Mouse (Mus musculus): ENCODE measurements around the gene Olfr485. TPM values are rescaled to one million over a fixed set of nuclear protein-coding genes. Genes with fewer than 3 reads are reported as not detected.
"Not testable (repeated sequence)": the region's sequence is repeated elsewhere in the genome, so short reads cannot be mapped to it uniquely, and the experiment has no call there.

Gene Olfr485
- not detected in 2 replicates for polyA plus RNA-seq (2016; fragmentation: Nextera tagmentation; extraction: Ambion mirVana)

DNA sequence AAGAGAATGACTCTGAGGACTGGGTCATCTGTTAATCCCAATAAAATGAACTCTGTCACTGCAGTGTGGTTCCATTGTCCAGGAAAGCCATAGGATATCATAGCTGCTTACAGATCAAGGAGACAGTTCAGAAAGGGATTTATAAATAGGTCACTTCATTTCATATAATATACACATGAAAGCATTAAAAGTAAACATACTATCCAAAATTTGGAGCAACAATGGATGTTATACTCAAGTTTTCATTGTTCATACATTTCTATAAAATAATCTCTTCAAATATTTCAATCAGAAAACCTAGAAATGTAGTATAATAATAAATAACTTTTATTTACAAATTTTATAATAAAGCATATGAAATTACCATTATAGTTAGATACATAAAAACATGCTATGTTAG lies at the start of gene Olfr485:
TSS of gene Olfr485 (minus strand) at position 101 of the 400 bp plus-strand sequence.
- no peaks in the 10 kb centered on the region for H3K9me3 ChIP-seq (replicated peaks)
- DNase-seq (ENCODE audit: low spot score) = no peak
- H3K27ac ChIP-seq = no peak within 1 kb of the TSS
- no peaks in the 10 kb centered on the region for H3K27me3 ChIP-seq (ENCODE audit: low read depth, poor library complexity, severe bottlenecking)
- H3K36me3 ChIP-seq = no peaks in the 10 kb centered on the region
- H3K4me3 ChIP-seq = no peak within 1 kb of the TSS
- H3K4me1 ChIP-seq = no peaks in the 10 kb centered on the region

DNA sequence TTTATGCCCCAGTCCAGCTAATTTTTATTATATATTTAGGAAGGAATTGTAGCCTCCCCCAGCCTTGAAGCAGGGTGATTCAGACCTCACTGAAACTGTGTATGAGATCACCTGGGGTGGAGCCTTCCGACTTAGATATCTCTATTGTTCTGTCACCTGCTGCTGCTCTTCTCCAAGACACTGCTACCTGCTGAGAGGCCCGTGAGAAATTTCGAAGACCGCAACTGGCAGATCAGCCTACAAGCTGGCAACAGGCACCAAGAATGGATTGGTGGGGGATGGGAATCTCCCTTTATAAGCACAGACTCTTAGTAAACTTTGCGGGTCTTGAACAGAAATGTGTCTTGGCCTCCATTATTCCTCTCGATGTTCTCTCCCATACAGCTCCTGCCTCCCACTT lies 37.3 kb upstream of the Olfr485 start:
- no peaks in the 10 kb centered on the region for H3K27me3 ChIP-seq (ENCODE audit: low read depth, poor library complexity, severe bottlenecking)

GRCm38 (mm10) chr7:108196337-108196736 lies 36.7 kb upstream of the Olfr485 start:
- H3K27me3 ChIP-seq (ENCODE audit: low read depth, poor library complexity, severe bottlenecking); H3K36me3 ChIP-seq; H3K27ac ChIP-seq; H3K4me3 ChIP-seq; H3K4me1 ChIP-seq; DNase-seq (ENCODE audit: low spot score); H3K9me3 ChIP-seq (replicated peaks): not testable (repeated sequence)
- WGBS = 66% methylated on average over 3 of the region's 3 CpGs

More for the DNA sequence above, 37.3 kb upstream of the Olfr485 start:
- WGBS = 68% methylated on average over 6 of the region's 6 CpGs
- H3K27ac ChIP-seq = no peak overlapping the region
- no peaks in the 10 kb centered on the region for H3K9me3 ChIP-seq (replicated peaks)
- no peak overlapping the region for H3K4me3 ChIP-seq
- H3K36me3 ChIP-seq = no peaks in the 10 kb centered on the region
- no peaks in the 10 kb centered on the region for H3K4me1 ChIP-seq
- DNase-seq (ENCODE audit: low spot score) = no peak

DNA sequence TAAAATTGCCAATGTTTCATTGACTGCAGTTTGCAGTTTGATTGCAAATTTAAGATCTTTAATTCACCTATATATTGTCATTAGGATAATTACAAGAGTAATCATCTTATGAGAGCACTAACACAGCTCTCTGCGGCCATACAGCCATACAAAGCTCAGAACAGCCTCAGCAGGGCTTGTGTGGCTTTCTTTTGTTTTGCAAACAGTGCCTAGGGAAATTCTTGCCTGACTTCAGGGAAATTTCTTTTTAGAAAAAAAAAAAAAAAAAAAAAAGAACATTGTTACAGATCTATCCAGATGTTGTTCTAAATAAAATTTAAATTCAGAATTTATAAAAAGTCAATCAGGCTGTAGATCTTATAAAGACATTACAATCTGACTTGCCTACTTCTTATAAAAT lies 33.0 kb upstream of the Olfr485 start:
- not testable (repeated sequence) for H3K9me3 ChIP-seq (replicated peaks); H3K4me1 ChIP-seq; DNase-seq (ENCODE audit: low spot score); H3K4me3 ChIP-seq; H3K36me3 ChIP-seq; H3K27ac ChIP-seq; H3K27me3 ChIP-seq (ENCODE audit: low read depth, poor library complexity, severe bottlenecking)
- 76% methylated on average over 1 of the region's 1 CpGs for WGBS

DNA sequence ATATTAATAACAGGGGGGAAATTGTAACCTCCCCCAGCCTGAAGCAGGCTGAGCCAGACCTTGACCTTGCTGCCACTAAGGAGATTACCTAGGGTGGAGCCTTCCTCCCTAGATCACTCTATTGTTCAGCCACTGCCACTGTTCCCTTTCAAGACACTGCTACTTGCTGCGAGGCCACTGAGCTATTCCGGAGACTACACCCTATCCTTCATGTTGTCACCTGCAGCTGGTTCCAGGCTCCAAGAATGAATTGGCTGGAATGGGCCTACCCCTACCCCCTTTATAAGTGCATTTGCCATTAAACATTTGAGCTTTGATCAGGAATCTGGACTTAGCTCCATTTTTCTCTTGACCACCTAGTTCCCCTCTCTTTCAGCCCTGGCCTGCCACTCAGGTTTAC lies 31.5 kb upstream of the Olfr485 start:
- not testable (repeated sequence) for H3K9me3 ChIP-seq (replicated peaks); H3K4me1 ChIP-seq; H3K27ac ChIP-seq; DNase-seq (ENCODE audit: low spot score); H3K27me3 ChIP-seq (ENCODE audit: low read depth, poor library complexity, severe bottlenecking); H3K36me3 ChIP-seq; H3K4me3 ChIP-seq
- 66% methylated on average over 2 of the region's 2 CpGs for WGBS

DNA sequence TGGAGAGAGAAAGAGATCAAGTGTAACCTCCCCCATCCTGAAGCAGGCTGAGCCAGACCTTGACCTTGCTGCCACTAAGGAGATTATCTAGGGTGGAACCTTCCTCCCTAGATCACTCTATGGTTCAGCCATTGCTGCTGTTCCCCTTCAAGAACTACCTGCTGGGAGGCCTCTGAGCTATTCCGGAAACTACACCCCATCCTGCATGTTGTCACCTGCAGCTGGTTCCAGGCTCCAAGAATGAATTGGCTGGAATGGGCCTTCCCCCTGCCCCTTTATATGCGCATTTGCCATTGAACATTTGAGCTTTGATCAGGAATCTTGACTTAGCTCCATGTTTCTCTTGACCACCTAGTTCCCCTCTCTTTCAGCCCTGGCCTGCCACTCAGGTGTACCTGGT lies 25.6 kb upstream of the Olfr485 start:
- not testable (repeated sequence) for H3K27ac ChIP-seq

GRCm38 (mm10) chr7:108184401-108184800 lies 24.7 kb upstream of the Olfr485 start:
- not testable (repeated sequence) for H3K4me1 ChIP-seq; H3K9me3 ChIP-seq (replicated peaks); H3K36me3 ChIP-seq; H3K4me3 ChIP-seq; H3K27me3 ChIP-seq (ENCODE audit: low read depth, poor library complexity, severe bottlenecking); DNase-seq (ENCODE audit: low spot score); H3K27ac ChIP-seq
- 87% methylated on average over 3 of the region's 3 CpGs for WGBS

More for the DNA sequence above, 25.6 kb upstream of the Olfr485 start:
- not testable (repeated sequence) for H3K36me3 ChIP-seq; H3K4me1 ChIP-seq; H3K4me3 ChIP-seq; H3K9me3 ChIP-seq (replicated peaks); DNase-seq (ENCODE audit: low spot score); H3K27me3 ChIP-seq (ENCODE audit: low read depth, poor library complexity, severe bottlenecking)
- 92% methylated on average over 2 of the region's 2 CpGs for WGBS

GRCm38 (mm10) chr7:108172642-108173041 lies 13.0 kb upstream of the Olfr485 start, which contains the start of gene Olfr486:
Gene Olfr486, minus strand, starts transcription at chr7:108172742.
- not testable (repeated sequence) for H3K36me3 ChIP-seq; H3K4me3 ChIP-seq; H3K27me3 ChIP-seq (ENCODE audit: low read depth, poor library complexity, severe bottlenecking); H3K27ac ChIP-seq; H3K4me1 ChIP-seq; H3K9me3 ChIP-seq (replicated peaks); DNase-seq (ENCODE audit: low spot score)
- WGBS = 86% methylated on average over 1 of the region's 1 CpGs

DNA sequence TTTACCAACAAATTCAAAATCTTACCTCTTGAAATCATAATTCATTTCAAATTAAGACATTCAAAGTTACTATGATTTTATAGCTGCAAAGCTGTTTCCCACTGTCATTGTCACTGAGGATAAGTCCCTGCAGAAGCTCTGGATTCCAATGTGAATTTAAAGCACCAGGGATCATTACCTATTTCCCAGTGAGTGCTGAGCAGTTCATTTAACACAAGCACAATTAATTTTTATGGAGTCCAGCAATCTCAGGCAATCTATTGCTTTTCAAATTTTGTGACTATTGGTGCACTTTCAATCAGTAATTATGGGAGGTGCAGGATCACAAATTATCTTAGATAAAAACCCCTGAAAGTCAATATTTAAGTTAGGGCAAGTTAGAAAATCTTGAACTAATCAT lies 32.3 kb downstream of the Olfr485 start, which contains the start of gene Olfr484:
TSS of gene Olfr484 (minus strand) at position 101 of the 400 bp plus-strand sequence.
- no peak within 1 kb of the TSS for H3K27ac ChIP-seq
- H3K4me1 ChIP-seq = no peaks in the 10 kb centered on the region
- H3K36me3 ChIP-seq = no peaks in the 10 kb centered on the region
- no peak within 1 kb of the TSS for H3K4me3 ChIP-seq
- DNase-seq (ENCODE audit: low spot score) = no peak
- H3K27me3 ChIP-seq (ENCODE audit: low read depth, poor library complexity, severe bottlenecking) = no peaks in the 10 kb centered on the region
- no peaks in the 10 kb centered on the region for H3K9me3 ChIP-seq (replicated peaks)

DNA sequence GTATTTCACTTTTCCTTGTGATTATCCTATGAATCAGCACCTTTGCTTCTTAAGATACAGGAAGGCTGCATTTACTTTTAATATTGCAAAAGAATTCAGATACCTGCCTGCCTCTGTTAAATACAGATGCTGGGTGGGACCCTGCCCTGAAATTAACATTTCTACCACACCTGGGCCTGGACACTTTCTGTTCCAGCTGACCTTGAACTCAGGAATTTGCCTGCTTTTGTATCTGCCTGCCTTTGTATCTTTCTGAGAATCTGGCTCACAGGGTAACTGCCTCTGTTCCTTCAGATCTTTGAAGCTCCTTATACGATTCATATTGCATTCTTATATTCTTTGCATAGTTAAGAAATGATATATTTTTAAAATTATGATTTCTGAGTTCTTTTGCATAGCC lies 38.3 kb downstream of the Olfr485 start:
- Histone ChIP-seq H3K4me1 (no peaks in the 10 kb centered on the region), H3K9me3 (replicated peaks) (no peaks in the 10 kb centered on the region), H3K36me3 (no peaks in the 10 kb centered on the region), H3K4me3 (no peak overlapping the region), H3K27me3 (ENCODE audit: low read depth, poor library complexity, severe bottlenecking) (no peaks in the 10 kb centered on the region), H3K27ac (no peak overlapping the region)
- WGBS = 80% methylated on average over 1 of the region's 1 CpGs
- no peak for DNase-seq (ENCODE audit: low spot score)

DNA sequence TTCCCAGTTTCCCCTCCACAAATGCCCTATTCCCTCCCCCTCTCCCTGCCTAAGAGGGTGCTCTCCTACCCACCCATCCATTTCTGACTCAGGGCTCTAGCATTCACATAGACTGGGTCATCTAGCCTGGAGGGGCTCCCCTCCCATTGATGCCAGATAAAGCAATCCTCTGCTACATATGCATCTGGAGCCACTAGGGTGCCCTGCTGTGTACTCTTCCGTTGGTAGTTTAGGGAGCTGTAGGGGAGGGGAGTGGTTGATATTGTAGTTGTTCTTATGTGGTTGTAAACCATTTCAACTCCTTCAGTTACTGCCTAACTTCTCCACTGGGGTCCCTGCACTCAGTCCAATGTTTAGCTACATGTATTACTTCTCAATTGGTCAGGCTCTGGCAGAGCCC lies 39.0 kb downstream of the Olfr485 start:
- no peaks in the 10 kb centered on the region for H3K27me3 ChIP-seq (ENCODE audit: low read depth, poor library complexity, severe bottlenecking)
- H3K36me3 ChIP-seq = no peaks in the 10 kb centered on the region
- H3K4me1 ChIP-seq = no peaks in the 10 kb centered on the region
- no peak for DNase-seq (ENCODE audit: low spot score)
- H3K4me3 ChIP-seq = no peak overlapping the region
- 10% methylated on average over 1 of the region's 1 CpGs for WGBS
- no peak overlapping the region for H3K27ac ChIP-seq
- no peaks in the 10 kb centered on the region for H3K9me3 ChIP-seq (replicated peaks)

Other genes starting within 250 kb of the Olfr485 start
- gene Olfr473, start 229.4 kb downstream of the Olfr485 start, polyA plus RNA-seq (2016; fragmentation: Nextera tagmentation; extraction: Ambion mirVana) = not detected in 2 replicates
- gene Olfr474, start 205.2 kb downstream of the Olfr485 start, polyA plus RNA-seq (2016; fragmentation: Nextera tagmentation; extraction: Ambion mirVana) = not detected in 2 replicates
- not detected in 2 replicates for gene Olfr476, start 195.1 kb downstream of the Olfr485 start, polyA plus RNA-seq (2016; fragmentation: Nextera tagmentation; extraction: Ambion mirVana)
- gene Olfr477, start 173.2 kb downstream of the Olfr485 start, polyA plus RNA-seq (2016; fragmentation: Nextera tagmentation; extraction: Ambion mirVana) = not detected in 2 replicates
- gene Olfr478, start 125.9 kb downstream of the Olfr485 start, polyA plus RNA-seq (2016; fragmentation: Nextera tagmentation; extraction: Ambion mirVana) = not detected in 2 replicates
- gene Olfr479, start 109.2 kb downstream of the Olfr485 start, polyA plus RNA-seq (2016; fragmentation: Nextera tagmentation; extraction: Ambion mirVana) = not detected in 2 replicates
- gene Olfr480, start 92.5 kb downstream of the Olfr485 start, polyA plus RNA-seq (2016; fragmentation: Nextera tagmentation; extraction: Ambion mirVana) = not detected in 2 replicates
- not detected in 2 replicates for gene Olfr481, start 80.0 kb downstream of the Olfr485 start, polyA plus RNA-seq (2016; fragmentation: Nextera tagmentation; extraction: Ambion mirVana)
- 0.10 TPM in 2 replicates for gene Olfr482, start 62.3 kb downstream of the Olfr485 start, polyA plus RNA-seq (2016; fragmentation: Nextera tagmentation; extraction: Ambion mirVana)
- not detected in 2 replicates for gene Olfr483, start 59.0 kb downstream of the Olfr485 start, polyA plus RNA-seq (2016; fragmentation: Nextera tagmentation; extraction: Ambion mirVana)
- not detected in 2 replicates for gene Olfr484, start 32.4 kb downstream of the Olfr485 start, polyA plus RNA-seq (2016; fragmentation: Nextera tagmentation; extraction: Ambion mirVana)
- gene Olfr486, start 12.9 kb upstream of the Olfr485 start, polyA plus RNA-seq (2016; fragmentation: Nextera tagmentation; extraction: Ambion mirVana) = not detected in 2 replicates
- not detected in 2 replicates for gene Olfr487, start 54.8 kb upstream of the Olfr485 start, polyA plus RNA-seq (2016; fragmentation: Nextera tagmentation; extraction: Ambion mirVana)
- gene Olfr488, start 98.5 kb upstream of the Olfr485 start, polyA plus RNA-seq (2016; fragmentation: Nextera tagmentation; extraction: Ambion mirVana) = not detected in 2 replicates
- not detected in 2 replicates for gene Olfr490, start 129.1 kb upstream of the Olfr485 start, polyA plus RNA-seq (2016; fragmentation: Nextera tagmentation; extraction: Ambion mirVana)
- gene Olfr491, start 153.6 kb upstream of the Olfr485 start, polyA plus RNA-seq (2016; fragmentation: Nextera tagmentation; extraction: Ambion mirVana) = not detected in 2 replicates
- gene Olfr492, start 163.8 kb upstream of the Olfr485 start, polyA plus RNA-seq (2016; fragmentation: Nextera tagmentation; extraction: Ambion mirVana) = not detected in 2 replicates
- gene Olfr493, start 187.1 kb upstream of the Olfr485 start, polyA plus RNA-seq (2016; fragmentation: Nextera tagmentation; extraction: Ambion mirVana) = not detected in 2 replicates
- not detected in 2 replicates for gene Olfr494, start 205.5 kb upstream of the Olfr485 start, polyA plus RNA-seq (2016; fragmentation: Nextera tagmentation; extraction: Ambion mirVana)
- gene Olfr495, start 233.3 kb upstream of the Olfr485 start, polyA plus RNA-seq (2016; fragmentation: Nextera tagmentation; extraction: Ambion mirVana) = not detected in 2 replicates